Mouse (Mus musculus): Measurements from ENCODE around the gene Gm7879. TPM values are rescaled to one million over a fixed set of nuclear protein-coding genes. Genes with fewer than 3 reads are reported as not detected.

Gene Gm7879
- polyA plus RNA-seq, 1 experiment, result 0.47 TPM

GRCm38 (mm10) chr5:43910006-43910405 lies 2.9 kb upstream of the Gm7879 start:
- peak; percentile 54 for DNase-seq
- 71% methylated on average over 6 of the region's 6 CpGs for WGBS
- peaks cover 4% of the 10 kb centered on the region; the same call in 1 of the 2 replicates for H3K4me1 ChIP-seq (ENCODE audit: control insufficient read depth, insufficient read depth, low read length)
- TF ChIP-seq POLR2A (IDR thresholded peaks at IDR 0.05; ENCODE audit: low read depth, low read length), result no peak
- TF ChIP-seq CTCF (conservative IDR thresholded peaks at IDR 0.05; ENCODE audit: insufficient read depth, insufficient read length, low read depth, low read length), result no peak
- no peak overlapping the region for H3K27ac ChIP-seq (ENCODE audit: insufficient read depth, low read depth, low read length)
- H3K27me3 ChIP-seq (replicated peaks; ENCODE audit: control insufficient read depth, insufficient read depth, low read length), result no peaks in the 10 kb centered on the region
- no peak overlapping the region for H3K4me3 ChIP-seq (ENCODE audit: insufficient read depth, low read depth, low read length)
- H3K36me3 ChIP-seq (ENCODE audit: control insufficient read depth, insufficient read depth, low read length), result no peaks in the 10 kb centered on the region

DNA sequence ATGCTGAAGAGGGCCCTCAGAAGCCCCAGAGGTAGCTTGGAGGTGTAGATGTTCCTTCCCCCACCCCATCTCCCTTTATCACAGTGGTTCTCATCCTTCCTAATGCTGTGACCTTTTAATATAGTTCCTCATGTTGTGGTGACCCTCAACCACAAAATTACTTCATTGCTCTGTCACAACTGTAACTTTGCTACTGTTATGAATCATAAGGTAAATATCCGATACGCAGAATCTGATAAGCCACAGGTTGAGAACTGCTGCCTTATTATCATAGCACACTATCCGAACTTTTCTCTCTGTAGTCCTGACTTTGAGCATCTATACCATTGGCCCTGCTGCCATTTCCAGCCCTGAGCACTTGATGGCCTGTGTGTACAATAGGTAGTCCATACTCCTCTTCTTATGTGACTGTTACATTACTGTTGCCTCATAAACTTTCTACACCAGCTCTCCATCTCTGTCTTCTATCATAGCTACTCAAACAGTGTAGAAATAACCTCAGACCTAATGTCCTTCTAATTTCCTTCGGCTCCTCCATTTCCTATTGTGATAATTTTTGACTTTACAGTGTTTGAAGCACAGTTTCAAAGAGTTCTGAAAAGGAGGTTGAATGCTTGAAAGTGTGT lies 2.4 kb downstream of the Gm7879 start:
- no peak for TF ChIP-seq POLR2A (IDR thresholded peaks at IDR 0.05; ENCODE audit: low read depth, low read length)
- TF ChIP-seq CTCF (conservative IDR thresholded peaks at IDR 0.05; ENCODE audit: insufficient read depth, insufficient read length, low read depth, low read length), result no peak
- Histone ChIP-seq H3K4me3 (ENCODE audit: insufficient read depth, low read depth, low read length) (no peak overlapping the region), H3K36me3 (ENCODE audit: control insufficient read depth, insufficient read depth, low read length) (no peaks in the 10 kb centered on the region), H3K27me3 (replicated peaks; ENCODE audit: control insufficient read depth, insufficient read depth, low read length) (no peaks in the 10 kb centered on the region), H3K27ac (ENCODE audit: insufficient read depth, low read depth, low read length) (no peak overlapping the region), H3K4me1 (ENCODE audit: control insufficient read depth, insufficient read depth, low read length) (no peaks in the 10 kb centered on the region)
- WGBS, result 86% methylated on average over 4 of the region's 4 CpGs
- DNase-seq, result no peak

DNA sequence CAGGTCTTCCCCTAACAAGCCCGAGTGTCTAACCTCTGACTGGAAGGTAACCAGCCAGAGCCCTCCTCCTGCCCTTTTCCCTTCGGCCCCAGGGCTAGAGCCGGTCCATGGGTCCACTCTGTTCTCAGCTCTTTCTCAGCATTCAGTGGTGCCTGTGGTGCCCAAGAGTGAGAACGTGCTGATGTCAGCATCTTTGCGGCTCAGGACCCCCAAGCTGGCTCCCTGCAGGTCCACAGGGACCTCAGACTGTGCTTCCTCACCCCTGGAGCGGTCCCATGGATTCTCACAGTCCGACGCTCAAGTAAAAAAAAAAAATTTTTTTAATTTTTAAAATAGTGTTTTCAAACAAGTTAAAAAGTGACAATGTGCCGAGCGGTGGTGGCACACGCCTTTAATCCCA lies 8.9 kb downstream of the Gm7879 start:
- no peaks in the 10 kb centered on the region for H3K27me3 ChIP-seq (replicated peaks; ENCODE audit: control insufficient read depth, insufficient read depth, low read length)
- WGBS, result 82% methylated on average over 11 of the region's 11 CpGs
- H3K36me3 ChIP-seq (ENCODE audit: control insufficient read depth, insufficient read depth, low read length), result no peaks in the 10 kb centered on the region
- H3K4me1 ChIP-seq (ENCODE audit: control insufficient read depth, insufficient read depth, low read length), result no peaks in the 10 kb centered on the region
- DNase-seq, result peak; percentile 53
- TF ChIP-seq CTCF (conservative IDR thresholded peaks at IDR 0.05; ENCODE audit: insufficient read depth, insufficient read length, low read depth, low read length) (no peak), POLR2A (IDR thresholded peaks at IDR 0.05; ENCODE audit: low read depth, low read length) (no peak)
- no peak overlapping the region for H3K4me3 ChIP-seq (ENCODE audit: insufficient read depth, low read depth, low read length)
- no peak overlapping the region for H3K27ac ChIP-seq (ENCODE audit: insufficient read depth, low read depth, low read length)

GRCm38 (mm10) chr5:43923933-43924332 lies 11.0 kb downstream of the Gm7879 start:
- peak; percentile 71 for DNase-seq
- Histone ChIP-seq H3K27ac (ENCODE audit: insufficient read depth, low read depth, low read length) (no peak overlapping the region), H3K4me3 (ENCODE audit: insufficient read depth, low read depth, low read length) (no peak overlapping the region), H3K4me1 (ENCODE audit: control insufficient read depth, insufficient read depth, low read length) (no peaks in the 10 kb centered on the region), H3K27me3 (replicated peaks; ENCODE audit: control insufficient read depth, insufficient read depth, low read length) (no peaks in the 10 kb centered on the region), H3K36me3 (ENCODE audit: control insufficient read depth, insufficient read depth, low read length) (no peaks in the 10 kb centered on the region)
- WGBS, result 43% methylated on average over 4 of the region's 4 CpGs
- TF ChIP-seq CTCF (conservative IDR thresholded peaks at IDR 0.05; ENCODE audit: insufficient read depth, insufficient read length, low read depth, low read length) (peak; percentile 92), POLR2A (IDR thresholded peaks at IDR 0.05; ENCODE audit: low read depth, low read length) (no peak)

- Histone ChIP-seq H3K4me3 (ENCODE audit: insufficient read depth, low read depth, low read length) (no peak overlapping the region), H3K27ac (ENCODE audit: insufficient read depth, low read depth, low read length) (no peak overlapping the region), H3K27me3 (replicated peaks; ENCODE audit: control insufficient read depth, insufficient read depth, low read length) (no peaks in the 10 kb centered on the region), H3K4me1 (ENCODE audit: control insufficient read depth, insufficient read depth, low read length) (no peaks in the 10 kb centered on the region), H3K36me3 (ENCODE audit: control insufficient read depth, insufficient read depth, low read length) (no peaks in the 10 kb centered on the region)
- DNase-seq, result no peak
- TF ChIP-seq CTCF (conservative IDR thresholded peaks at IDR 0.05; ENCODE audit: insufficient read depth, insufficient read length, low read depth, low read length) (no peak), POLR2A (IDR thresholded peaks at IDR 0.05; ENCODE audit: low read depth, low read length) (no peak)
These were observed 14.8 kb downstream of the Gm7879 start for GRCm38 (mm10) chr5:43927729-43928128.

DNA sequence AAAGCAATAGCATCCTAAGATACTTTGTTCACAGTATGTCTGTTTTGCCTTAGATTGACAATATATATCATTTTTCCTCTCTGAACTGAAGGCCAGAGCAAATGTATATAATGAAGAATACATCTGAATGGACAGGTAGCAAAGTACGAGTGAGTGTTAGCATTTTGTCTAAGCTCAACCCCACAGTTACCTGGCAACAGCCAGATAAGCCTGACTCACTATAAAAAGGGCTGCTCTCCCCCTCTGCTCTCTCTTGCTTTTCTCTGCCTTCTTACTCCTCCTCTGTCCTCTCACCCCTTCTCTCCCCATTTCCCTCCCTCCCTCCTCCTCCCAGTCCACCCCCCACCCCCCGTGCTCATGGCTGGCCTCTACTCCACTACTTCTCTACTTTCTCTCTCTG lies 20.3 kb downstream of the Gm7879 start:
- H3K4me1 ChIP-seq (ENCODE audit: control insufficient read depth, insufficient read depth, low read length), result no peaks in the 10 kb centered on the region
- H3K27ac ChIP-seq (ENCODE audit: insufficient read depth, low read depth, low read length), result no peak overlapping the region
- 43% methylated on average over 2 of the region's 2 CpGs for WGBS
- TF ChIP-seq POLR2A (IDR thresholded peaks at IDR 0.05; ENCODE audit: low read depth, low read length), result no peak
- no peak for TF ChIP-seq CTCF (conservative IDR thresholded peaks at IDR 0.05; ENCODE audit: insufficient read depth, insufficient read length, low read depth, low read length)
- H3K27me3 ChIP-seq (replicated peaks; ENCODE audit: control insufficient read depth, insufficient read depth, low read length), result no peaks in the 10 kb centered on the region
- H3K4me3 ChIP-seq (ENCODE audit: insufficient read depth, low read depth, low read length), result no peak overlapping the region
- no peaks in the 10 kb centered on the region for H3K36me3 ChIP-seq (ENCODE audit: control insufficient read depth, insufficient read depth, low read length)
- no peak for DNase-seq

DNA sequence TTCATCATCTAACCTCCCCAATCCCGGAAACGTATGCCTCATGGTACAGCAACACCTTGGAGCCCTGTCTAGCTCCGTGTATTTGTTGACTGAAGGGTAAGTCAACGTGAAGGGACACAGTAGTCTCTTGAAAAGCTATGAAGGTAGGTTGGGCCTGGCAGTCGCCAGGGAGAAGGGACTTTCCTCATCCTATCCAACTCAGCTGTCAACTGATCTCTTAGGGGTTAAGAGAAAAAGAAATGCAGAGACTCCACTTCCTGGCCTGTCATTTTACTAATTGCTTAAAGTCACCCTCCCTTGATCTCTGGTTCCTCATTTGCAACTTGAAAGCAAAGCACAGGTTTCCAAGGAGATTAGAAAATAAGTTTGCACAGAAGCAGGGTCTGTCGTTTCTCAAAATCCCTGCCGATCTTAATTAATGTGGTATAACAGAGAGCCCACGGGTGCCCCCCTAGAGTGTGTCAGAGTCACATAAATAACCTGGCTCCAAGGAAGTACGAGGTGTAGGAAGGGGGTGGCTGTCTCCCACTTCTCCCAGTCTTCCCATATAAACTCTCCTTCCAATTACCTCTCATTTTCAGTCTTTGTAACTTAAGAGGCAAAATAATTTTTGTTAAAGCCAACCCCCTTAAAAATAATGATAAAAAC lies 34.5 kb downstream of the Gm7879 start:
- H3K4me3 ChIP-seq (ENCODE audit: insufficient read depth, low read depth, low read length), result no peak overlapping the region
- H3K4me1 ChIP-seq (ENCODE audit: control insufficient read depth, insufficient read depth, low read length), result no peaks in the 10 kb centered on the region
- no peaks in the 10 kb centered on the region for H3K27me3 ChIP-seq (replicated peaks; ENCODE audit: control insufficient read depth, insufficient read depth, low read length)
- no peaks in the 10 kb centered on the region for H3K36me3 ChIP-seq (ENCODE audit: control insufficient read depth, insufficient read depth, low read length)
- DNase-seq, result no peak
- H3K27ac ChIP-seq (ENCODE audit: insufficient read depth, low read depth, low read length), result no peak overlapping the region
- 35% methylated on average over 9 of the region's 9 CpGs for WGBS
- no peak for TF ChIP-seq CTCF (conservative IDR thresholded peaks at IDR 0.05; ENCODE audit: insufficient read depth, insufficient read length, low read depth, low read length)

Measured in kidney, adult 2 months (tissue).